Mouse (Mus musculus): ENCODE results near the gene Dkk1. TPM values are rescaled to one million over a fixed set of nuclear protein-coding genes. Genes with fewer than 3 reads are reported as not detected.

The Dkk1 gene
- 0.31 and 0.32 TPM in 2 replicates for polyA plus RNA-seq (2012; rRNA removed)

GRCm38 (mm10) chr19:30549044-30549853 is at the start of gene Dkk1:
TSS of gene Dkk1 (minus strand) at chr19:30549665.
- TF ChIP-seq POLR2A (IDR thresholded peaks at IDR 0.05; ENCODE audit: control insufficient read depth, extremely low read depth, insufficient read depth, low read length, poor library complexity) (no peak), CTCF (IDR thresholded peaks at IDR 0.05; ENCODE audit: borderline replicate concordance, control insufficient read depth, extremely low read depth, insufficient read depth, low read length, poor library complexity) (no peak)
- 5% methylated on average over 26 of the region's 26 CpGs for WGBS
- Histone ChIP-seq H3K4me3 (ENCODE audit: control insufficient read depth, insufficient read depth, low read length) (no peak within 1 kb of the TSS), H3K36me3 (ENCODE audit: control insufficient read depth, insufficient read depth, low read length) (no peaks in the 10 kb centered on the region), H3K4me1 (replicated peaks; ENCODE audit: control insufficient read depth, insufficient read depth, low read length) (no peaks in the 10 kb centered on the region), H3K27me3 (ENCODE audit: control insufficient read depth, insufficient read depth, low read length) (peaks cover 9% of the 10 kb centered on the region), H3K27ac (ENCODE audit: control insufficient read depth, insufficient read depth, low read length) (no peak within 1 kb of the TSS)
- peak; percentile 5 for DNase-seq

- Histone ChIP-seq H3K27me3 (ENCODE audit: control insufficient read depth, insufficient read depth, low read length) (no peaks in the 10 kb centered on the region), H3K4me3 (ENCODE audit: control insufficient read depth, insufficient read depth, low read length) (no peak overlapping the region), H3K36me3 (ENCODE audit: control insufficient read depth, insufficient read depth, low read length) (no peaks in the 10 kb centered on the region), H3K4me1 (replicated peaks; ENCODE audit: control insufficient read depth, insufficient read depth, low read length) (no peaks in the 10 kb centered on the region), H3K27ac (ENCODE audit: control insufficient read depth, insufficient read depth, low read length) (no peak overlapping the region)
- DNase-seq = no peak
- 88% methylated on average over 3 of the region's 3 CpGs for WGBS
- TF ChIP-seq CTCF (IDR thresholded peaks at IDR 0.05; ENCODE audit: borderline replicate concordance, control insufficient read depth, extremely low read depth, insufficient read depth, low read length, poor library complexity) (no peak), POLR2A (IDR thresholded peaks at IDR 0.05; ENCODE audit: control insufficient read depth, extremely low read depth, insufficient read depth, low read length, poor library complexity) (no peak)
These were observed 36.9 kb upstream of the Dkk1 start for GRCm38 (mm10) chr19:30586366-30586765.

DNA sequence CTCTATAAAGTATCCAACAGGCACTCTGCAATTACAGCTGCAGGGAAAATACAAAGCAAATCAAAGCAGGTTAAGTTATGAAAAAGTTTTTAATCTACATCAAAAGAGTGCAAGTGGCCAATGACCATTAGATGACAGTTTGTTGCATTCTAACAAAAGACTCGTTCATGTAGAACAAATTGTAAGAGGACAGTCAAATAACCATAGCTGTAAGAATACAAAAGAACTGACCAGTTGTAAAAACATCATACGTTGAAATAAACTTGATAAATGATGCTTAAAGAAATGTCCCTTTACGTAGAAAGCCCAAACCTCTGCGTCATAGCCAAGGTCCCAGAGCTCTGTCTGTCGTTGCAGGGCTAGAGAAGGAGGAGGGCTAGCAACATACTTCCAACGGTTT is 15.1 kb upstream of the Dkk1 start:
- Histone ChIP-seq H3K4me1 (replicated peaks; ENCODE audit: control insufficient read depth, insufficient read depth, low read length) (no peaks in the 10 kb centered on the region), H3K4me3 (ENCODE audit: control insufficient read depth, insufficient read depth, low read length) (no peak overlapping the region), H3K27me3 (ENCODE audit: control insufficient read depth, insufficient read depth, low read length) (no peaks in the 10 kb centered on the region), H3K27ac (ENCODE audit: control insufficient read depth, insufficient read depth, low read length) (no peak overlapping the region), H3K36me3 (ENCODE audit: control insufficient read depth, insufficient read depth, low read length) (no peaks in the 10 kb centered on the region)
- DNase-seq = no peak
- TF ChIP-seq POLR2A (IDR thresholded peaks at IDR 0.05; ENCODE audit: control insufficient read depth, extremely low read depth, insufficient read depth, low read length, poor library complexity) (no peak), CTCF (IDR thresholded peaks at IDR 0.05; ENCODE audit: borderline replicate concordance, control insufficient read depth, extremely low read depth, insufficient read depth, low read length, poor library complexity) (no peak)
- WGBS = 90% methylated on average over 6 of the region's 6 CpGs

- TF ChIP-seq POLR2A (IDR thresholded peaks at IDR 0.05; ENCODE audit: control insufficient read depth, extremely low read depth, insufficient read depth, low read length, poor library complexity) = no peak
- WGBS = 90% methylated on average over 3 of the region's 3 CpGs
- Histone ChIP-seq H3K4me1 (replicated peaks; ENCODE audit: control insufficient read depth, insufficient read depth, low read length) (no peaks in the 10 kb centered on the region), H3K27ac (ENCODE audit: control insufficient read depth, insufficient read depth, low read length) (no peak overlapping the region), H3K4me3 (ENCODE audit: control insufficient read depth, insufficient read depth, low read length) (no peak overlapping the region), H3K36me3 (ENCODE audit: control insufficient read depth, insufficient read depth, low read length) (no peaks in the 10 kb centered on the region), H3K27me3 (ENCODE audit: control insufficient read depth, insufficient read depth, low read length) (no peaks in the 10 kb centered on the region)
- no peak for DNase-seq
These were observed 14.4 kb upstream of the Dkk1 start for GRCm38 (mm10) chr19:30563876-30564275.

- no peak overlapping the region for H3K27ac ChIP-seq (ENCODE audit: control insufficient read depth, insufficient read depth, low read length)
- TF ChIP-seq POLR2A (IDR thresholded peaks at IDR 0.05; ENCODE audit: control insufficient read depth, extremely low read depth, insufficient read depth, low read length, poor library complexity) = no peak
- TF ChIP-seq CTCF (IDR thresholded peaks at IDR 0.05; ENCODE audit: borderline replicate concordance, control insufficient read depth, extremely low read depth, insufficient read depth, low read length, poor library complexity) = no peak
- no peaks in the 10 kb centered on the region for H3K4me1 ChIP-seq (replicated peaks; ENCODE audit: control insufficient read depth, insufficient read depth, low read length)
- H3K36me3 ChIP-seq (ENCODE audit: control insufficient read depth, insufficient read depth, low read length) = no peaks in the 10 kb centered on the region
- H3K4me3 ChIP-seq (ENCODE audit: control insufficient read depth, insufficient read depth, low read length) = no peak overlapping the region
- no peaks in the 10 kb centered on the region for H3K27me3 ChIP-seq (ENCODE audit: control insufficient read depth, insufficient read depth, low read length)
- DNase-seq = no peak
These were observed 8.6 kb upstream of the Dkk1 start for GRCm38 (mm10) chr19:30558024-30558423.

- 6% methylated on average over 12 of the region's 12 CpGs for WGBS
- Histone ChIP-seq H3K4me1 (replicated peaks; ENCODE audit: control insufficient read depth, insufficient read depth, low read length) (no peaks in the 10 kb centered on the region), H3K4me3 (ENCODE audit: control insufficient read depth, insufficient read depth, low read length) (no peak overlapping the region), H3K27me3 (ENCODE audit: control insufficient read depth, insufficient read depth, low read length) (no peaks in the 10 kb centered on the region), H3K27ac (ENCODE audit: control insufficient read depth, insufficient read depth, low read length) (no peak overlapping the region), H3K36me3 (ENCODE audit: control insufficient read depth, insufficient read depth, low read length) (no peaks in the 10 kb centered on the region)
- peak; percentile 51 for DNase-seq
- TF ChIP-seq POLR2A (IDR thresholded peaks at IDR 0.05; ENCODE audit: control insufficient read depth, extremely low read depth, insufficient read depth, low read length, poor library complexity) (no peak), CTCF (IDR thresholded peaks at IDR 0.05; ENCODE audit: borderline replicate concordance, control insufficient read depth, extremely low read depth, insufficient read depth, low read length, poor library complexity) (no peak)
These were observed 5.0 kb upstream of the Dkk1 start for GRCm38 (mm10) chr19:30554467-30554881.
